Mouse (Mus musculus) intestine, postnatal 0 days (tissue): ENCODE results near the gene Dram1. TPM values are rescaled to one million over a fixed set of nuclear protein-coding genes. Genes with fewer than 3 reads are reported as not detected.
A peak's percentile ranks its signal among the peaks of the same experiment; 100 is the strongest.

Experiments
- ATAC-seq: fragments of 200-750 bp; cut with Nextera tagmentation; 2 replicates; pipeline ENCODE4 v1.8.0; 2017; ENCODE audit warnings: mild to moderate bottlenecking, moderate TSS enrichment, moderate library complexity
- H3K27ac ChIP-seq: fragments of 300-500 bp; sonication (generic); 2 replicates; pipeline ENCODE4 v1.5.1; 2014; ENCODE audit warnings: mild to moderate bottlenecking, low read depth, low read length, moderate library complexity
- H3K27me3 ChIP-seq: fragments of 300-500 bp; sonication (generic); replicated peaks from 2 replicates; pipeline ENCODE4 v1.6.1; 2014; ENCODE audit warnings: low read length, mixed read lengths; ENCODE audit not compliant: control insufficient read depth, insufficient read depth
- H3K36me3 ChIP-seq: fragments of 300-500 bp; sonication (generic); 2 replicates; pipeline ENCODE4 v1.6.1; 2014; ENCODE audit warnings: mild to moderate bottlenecking, moderate library complexity; ENCODE audit not compliant: control insufficient read depth, insufficient read depth
- H3K4me1 ChIP-seq: fragments of 300-500 bp; sonication (generic); replicated peaks from 2 replicates; pipeline ENCODE4 v1.6.1; 2014; ENCODE audit warnings: antibody characterized with exemption, low read length, mixed read lengths; ENCODE audit not compliant: control insufficient read depth, insufficient read depth
- H3K4me2 ChIP-seq: fragments of 300-500 bp; sonication (generic); replicated peaks from 2 replicates; pipeline ENCODE4 v1.6.1; 2014; ENCODE audit warnings: low read depth, mild to moderate bottlenecking, moderate library complexity
- H3K4me3 ChIP-seq: fragments of 300-500 bp; sonication (generic); 2 replicates; pipeline ENCODE4 v1.5.1; 2014; ENCODE audit warnings: low read depth, low read length
- H3K9ac ChIP-seq: fragments of 300-500 bp; sonication (generic); 2 replicates; pipeline ENCODE4 v1.6.1; 2014; ENCODE audit warnings: mild to moderate bottlenecking, low read depth, low read length
- H3K9me3 ChIP-seq: fragments of 300-500 bp; sonication (generic); 2 replicates; pipeline ENCODE4 v1.6.1; 2016; ENCODE audit warnings: mixed run types; ENCODE audit not compliant: control insufficient read depth
- CTCF ChIP-seq: sonication (generic); IDR thresholded peaks from 2 replicates; pipeline ENCODE4 v1.5.1; 2016; ENCODE audit warnings: low read depth, mild to moderate bottlenecking, control low read depth, antibody characterized with exemption, moderate library complexity
- WGBS: fragments of 180-500 bp; shearing (Covaris S2); extraction: QIAGEN DNeasy Blood & Tissue Kit; methylation state at CpG from one replicate; pipeline ENCODE4 v1.1.7; 2014; 5-methylcytosine and 5-hydroxymethylcytosine counted together
- polyA plus RNA-seq: library from polyadenylated mRNA; unstranded; fragments of >200 nt; fragmentation: Nextera tagmentation; extraction: Ambion mirVana; gene quantifications from 2 replicates; pipeline ENCODE4 v1.2.1, GENCODE M21; 2015

Dram1 gene
- 2.0 and 2.1 TPM in 2 replicates for polyA plus RNA-seq

DNA sequence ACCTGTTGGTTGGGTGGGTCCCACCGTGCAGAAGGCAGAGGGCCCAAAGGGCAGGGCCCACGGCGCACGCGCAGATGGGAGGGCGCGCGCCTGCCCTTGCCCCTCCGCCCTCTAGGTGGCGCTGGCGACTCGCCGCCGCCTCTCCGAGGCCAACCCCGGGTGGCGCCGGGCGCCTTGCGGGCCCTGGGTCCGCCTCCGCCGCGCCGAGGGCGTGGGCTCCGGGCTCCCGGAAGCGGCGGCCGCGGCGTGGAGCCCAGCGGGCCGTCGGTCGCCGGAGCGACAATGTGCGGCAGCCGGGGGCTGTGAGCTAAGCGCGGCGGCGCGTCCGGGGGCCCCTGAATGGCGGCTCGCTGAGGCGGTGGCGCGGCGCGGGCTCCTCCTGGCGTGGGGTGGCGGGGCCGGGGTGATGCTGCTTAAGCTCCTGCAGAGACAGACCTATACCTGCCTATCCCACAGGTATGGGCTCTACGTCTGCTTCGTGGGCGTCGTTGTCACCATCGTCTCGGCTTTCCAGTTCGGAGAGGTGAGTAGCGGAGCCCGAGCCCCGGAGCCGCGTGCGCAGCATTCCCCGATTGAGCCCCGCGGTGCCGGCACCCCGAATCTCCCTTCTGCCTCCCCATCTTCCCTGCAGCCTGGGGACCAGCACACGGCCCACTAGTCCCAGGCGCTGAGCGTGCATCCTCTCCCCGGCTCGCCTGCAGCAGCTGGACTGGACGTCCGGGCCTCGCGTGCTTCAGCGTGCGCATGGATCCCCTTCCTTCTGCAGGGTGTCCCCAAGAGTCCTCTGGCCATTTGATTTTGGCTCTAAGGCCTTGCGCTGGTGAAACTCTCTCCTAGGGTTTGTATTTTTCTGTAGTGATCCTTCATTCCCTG lies at the start of gene Dram1, which contains the start of gene Gnptab:
TSS of gene Dram1 (minus strand) at position 68 of the 873 bp plus-strand sequence.
TSS of gene Gnptab (plus strand) at position 120 of the 873 bp plus-strand sequence.
- TF ChIP-seq CTCF, result peak; percentile 93
- H3K9me3 ChIP-seq, result no peaks in the 10 kb centered on the region
- no peaks in the 10 kb centered on the region for H3K27me3 ChIP-seq
- peak within 1 kb of the TSS; percentile 93 for H3K4me2 ChIP-seq
- no peaks in the 10 kb centered on the region for H3K4me1 ChIP-seq
- 0% methylated on average over 85 of the region's 87 CpGs for WGBS
- peak within 1 kb of the TSS; percentile 77 for H3K27ac ChIP-seq
- peak within 1 kb of the TSS; percentile 66 for H3K9ac ChIP-seq
- H3K4me3 ChIP-seq, result peak within 1 kb of the TSS; percentile 76
- no peaks in the 10 kb centered on the region for H3K36me3 ChIP-seq
- peak; percentile 87 for ATAC-seq

- Histone ChIP-seq H3K27ac (no peak overlapping the region), H3K36me3 (peaks cover 32% of the 10 kb centered on the region), H3K4me2 (no peak overlapping the region), H3K4me1 (no peaks in the 10 kb centered on the region), H3K27me3 (no peaks in the 10 kb centered on the region), H3K9ac (no peak overlapping the region), H3K4me3 (no peak overlapping the region), H3K9me3 (no peaks in the 10 kb centered on the region)
- no peak for ATAC-seq
- no peak for TF ChIP-seq CTCF
- WGBS, result 91% methylated on average over 6 of the region's 6 CpGs
Measured at GRCm38 (mm10) chr10:88427998-88428397, 49.1 kb upstream of the Dram1 start.

DNA sequence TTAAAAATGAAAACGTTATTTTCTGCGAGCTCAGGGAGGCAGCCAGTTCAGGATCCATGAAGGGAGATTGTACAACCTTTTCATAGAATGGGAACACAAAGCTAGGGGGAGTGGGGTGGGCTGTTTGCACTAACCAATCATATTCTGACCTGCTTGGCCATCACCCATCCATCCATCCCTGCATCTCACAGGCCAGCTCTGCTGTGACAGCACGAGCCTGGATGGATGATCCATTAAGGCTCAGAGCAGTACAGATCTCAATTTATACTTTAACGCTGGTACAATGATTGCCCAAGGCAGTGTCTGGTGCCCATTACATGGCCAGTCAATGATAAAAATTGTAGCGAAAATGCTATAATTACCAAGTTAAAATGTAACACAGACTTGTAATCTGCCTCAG lies 48.0 kb upstream of the Dram1 start:
- H3K9me3 ChIP-seq, result no peaks in the 10 kb centered on the region
- H3K4me3 ChIP-seq, result no peak overlapping the region
- H3K9ac ChIP-seq, result no peak overlapping the region
- peaks cover 41% of the 10 kb centered on the region for H3K36me3 ChIP-seq
- no peaks in the 10 kb centered on the region for H3K27me3 ChIP-seq
- no peaks in the 10 kb centered on the region for H3K4me1 ChIP-seq
- no peak for ATAC-seq
- TF ChIP-seq CTCF, result no peak
- no peak overlapping the region for H3K27ac ChIP-seq
- 55% methylated on average over 5 of the region's 5 CpGs for WGBS
- no peak overlapping the region for H3K4me2 ChIP-seq

DNA sequence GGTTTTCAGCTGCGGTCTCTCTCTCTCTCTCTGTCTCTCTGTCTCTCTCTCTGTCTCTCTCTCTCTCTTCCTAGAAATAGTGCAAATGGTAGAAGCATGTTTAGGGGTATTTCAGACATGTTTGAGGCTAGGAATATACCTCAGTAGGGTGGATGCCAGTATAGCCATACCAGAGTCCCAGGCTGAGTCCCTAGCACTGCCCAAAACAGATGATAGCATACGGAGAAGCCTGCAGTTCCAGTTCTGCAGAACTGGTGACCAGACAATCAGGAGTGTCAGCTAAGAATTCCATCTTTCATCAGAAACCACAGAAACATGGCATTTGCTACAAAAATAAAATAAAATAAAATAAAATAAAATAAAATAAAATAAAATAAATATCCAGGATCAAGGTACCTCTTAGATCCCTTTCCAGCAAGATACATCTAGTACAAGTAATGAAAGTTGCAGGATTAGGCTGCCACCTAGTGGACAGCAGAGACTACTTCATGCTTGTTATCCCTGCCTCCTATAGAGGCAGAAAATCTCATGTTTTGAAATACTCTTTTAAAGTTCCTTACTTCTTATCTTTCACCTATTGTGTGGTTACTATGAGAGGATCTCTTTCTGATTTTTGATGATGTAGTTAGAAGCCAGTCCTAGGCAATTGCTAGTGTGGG lies 47.4 kb upstream of the Dram1 start:
- no peak overlapping the region for H3K27ac ChIP-seq
- no peaks in the 10 kb centered on the region for H3K27me3 ChIP-seq
- peak; percentile 83 for TF ChIP-seq CTCF
- H3K9me3 ChIP-seq, result no peaks in the 10 kb centered on the region
- H3K4me3 ChIP-seq, result no peak overlapping the region
- no peak for ATAC-seq
- no peak overlapping the region for H3K9ac ChIP-seq
- H3K36me3 ChIP-seq, result peaks cover 44% of the 10 kb centered on the region
- WGBS, result 100% methylated on average over 2 of the region's 2 CpGs
- no peak overlapping the region for H3K4me2 ChIP-seq
- no peaks in the 10 kb centered on the region for H3K4me1 ChIP-seq

DNA sequence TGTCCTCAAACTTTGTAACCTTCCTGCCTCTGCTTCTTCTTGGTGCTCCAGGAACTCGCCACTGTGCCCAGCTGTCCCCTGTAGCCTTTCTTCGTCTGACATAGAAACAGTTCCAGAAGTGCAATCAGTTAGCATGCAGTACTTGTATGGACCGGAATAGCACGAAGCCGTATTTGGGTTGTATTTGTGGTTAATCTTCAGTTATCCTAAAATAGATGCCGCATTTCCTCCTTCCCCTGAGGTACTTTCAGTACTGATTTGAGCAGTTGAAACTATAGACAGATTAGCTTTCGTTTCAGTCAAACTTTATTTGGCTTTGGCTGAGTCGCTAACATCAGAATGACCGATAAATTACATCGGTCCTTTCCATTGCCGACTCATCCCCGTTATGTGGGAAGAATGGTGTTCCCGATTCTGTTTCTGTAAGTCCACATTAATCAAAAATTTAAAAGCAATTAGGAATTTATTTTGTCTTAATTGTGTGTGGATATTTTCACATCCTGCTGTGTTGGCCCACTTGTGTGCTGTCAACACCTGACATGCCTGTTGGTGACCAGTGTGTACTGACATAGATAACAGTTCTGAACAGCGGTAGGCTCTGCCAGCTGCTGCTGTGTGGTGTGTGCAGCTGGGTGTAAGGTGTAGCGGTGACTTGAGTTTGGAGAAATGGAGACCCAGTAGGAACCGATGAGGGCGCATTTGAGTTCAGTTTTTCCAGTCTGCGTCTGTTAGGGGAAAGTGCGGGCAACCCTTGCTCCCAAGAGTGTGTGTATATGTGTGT lies 42.0 kb upstream of the Dram1 start:
- 91% methylated on average over 19 of the region's 19 CpGs for WGBS
- Histone ChIP-seq H3K4me2 (no peak overlapping the region), H3K36me3 (peaks cover 41% of the 10 kb centered on the region), H3K4me3 (no peak overlapping the region), H3K4me1 (no peaks in the 10 kb centered on the region), H3K9me3 (no peaks in the 10 kb centered on the region), H3K27me3 (no peaks in the 10 kb centered on the region), H3K9ac (no peak overlapping the region), H3K27ac (no peak overlapping the region)
- ATAC-seq, result no peak
- TF ChIP-seq CTCF, result no peak

DNA sequence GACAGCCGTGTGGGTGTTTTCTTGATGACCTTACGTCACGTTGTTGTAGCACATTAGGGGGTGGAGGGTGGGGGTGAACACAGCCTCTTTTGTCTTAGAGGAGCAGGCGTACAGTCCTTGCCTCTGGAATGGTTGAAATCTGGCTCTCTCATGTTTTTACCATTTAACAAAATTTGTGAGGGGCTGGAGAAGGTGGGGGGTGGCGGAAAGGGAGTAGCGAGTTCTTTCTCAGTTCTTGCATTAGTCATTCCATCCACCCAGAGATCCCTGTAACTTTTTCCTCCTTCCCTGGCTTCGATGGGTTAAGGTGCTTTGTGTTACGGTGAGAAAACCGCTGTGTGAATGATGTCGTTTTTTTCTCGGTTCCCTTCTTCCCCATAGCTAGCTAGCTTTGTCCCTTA lies 41.3 kb upstream of the Dram1 start:
- no peak for TF ChIP-seq CTCF
- peaks cover 48% of the 10 kb centered on the region for H3K36me3 ChIP-seq
- H3K4me3 ChIP-seq, result no peak overlapping the region
- H3K9me3 ChIP-seq, result no peaks in the 10 kb centered on the region
- ATAC-seq, result no peak
- no peak overlapping the region for H3K27ac ChIP-seq
- H3K4me2 ChIP-seq, result no peak overlapping the region
- H3K4me1 ChIP-seq, result no peaks in the 10 kb centered on the region
- H3K27me3 ChIP-seq, result no peaks in the 10 kb centered on the region
- 81% methylated on average over 11 of the region's 11 CpGs for WGBS
- H3K9ac ChIP-seq, result no peak overlapping the region
